Mouse (Mus musculus) colon, adult 2 months (tissue): ENCODE results near the gene Tm9sf3. TPM values are rescaled to one million over a fixed set of nuclear protein-coding genes. Genes with fewer than 3 reads are reported as not detected.

Experiments used
- polyA plus RNA-seq: library from polyadenylated mRNA; depleted of rRNA; stranded (reverse); fragments of >200 nt; gene quantifications from 2 replicates; pipeline ENCODE4 v1.2.3, GENCODE M21; 2012; rRNA removed

Gene Tm9sf3
- 65.0 and 67.1 TPM in 2 replicates for polyA plus RNA-seq

GRCm38 (mm10) chr19:41263630-41264295, at the start of gene Tm9sf3:
TSS of gene Tm9sf3 (minus strand) at chr19:41263997.

GRCm38 (mm10) chr19:41206811-41207344, 56.9 kb downstream of the Tm9sf3 start, which contains the start of gene Tll2:
TSS of gene Tll2 (minus strand) at chr19:41206835.

Other genes starting within 250 kb of the Tm9sf3 start
- not detected in 2 replicates for gene Dntt, start 234.7 kb downstream of the Tm9sf3 start, polyA plus RNA-seq
- gene Opalin, start 186.9 kb downstream of the Tm9sf3 start, polyA plus RNA-seq: not detected in 2 replicates
- gene Tll2, start 57.2 kb downstream of the Tm9sf3 start, polyA plus RNA-seq: 0.20 and 0.27 TPM in 2 replicates
- 2.6 and 2.8 TPM in 2 replicates for gene Pik3ap1, start 121.1 kb upstream of the Tm9sf3 start, polyA plus RNA-seq
- 2.8 and 3.3 TPM in 2 replicates for gene Lcor, start 218.6 kb upstream of the Tm9sf3 start, polyA plus RNA-seq